23 mouse cellular contexts compared by ENCODE assay signal in the genomic region with DNA sequence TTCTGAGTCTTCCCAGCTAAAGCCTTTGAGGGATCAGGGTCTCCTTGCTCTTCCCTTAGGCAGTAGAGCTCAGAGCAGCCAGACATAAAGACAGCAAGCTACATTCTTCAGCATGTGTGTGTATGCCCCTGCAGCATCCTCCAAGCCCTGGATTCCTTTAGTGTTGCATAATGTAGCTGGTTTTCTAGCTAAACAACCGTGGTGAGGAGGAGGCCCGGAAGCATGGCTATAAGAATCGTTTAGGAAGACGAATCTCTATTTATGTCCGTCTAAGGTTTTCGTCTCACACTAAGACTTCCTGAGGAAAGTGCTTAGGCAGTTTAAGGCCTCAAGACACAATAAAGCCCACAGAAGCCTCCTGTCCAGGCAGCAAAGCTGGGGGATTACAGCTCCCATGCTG.
DNase-seq lines count a peak whose midpoint lies in the region; ATAC-seq and TF ChIP-seq lines count a peak whose summit lies in the region.
"Had no signal": no experiment of that assay in that cellular context is flagged by ENCODE, and none has a peak within 500 bp of the region (broad histone marks: within the 10 kb centered on the region; RNA-seq: fewer than 3 reads in every experiment).

No protein-coding gene starts in this region.

- WGBS in lung, embryonic 14.5 days: 50% methylated on average over 6 of the region's 6 CpGs
- 32% methylated on average over 6 of the region's 6 CpGs for WGBS in midbrain, postnatal 0 days

- H3K4me3 ChIP-seq in lung, embryonic 14.5 days (ENCODE audit: low read depth, low read length): no peak overlapping the region
- H3K4me3 ChIP-seq in midbrain, postnatal 0 days (ENCODE audit: low read depth, low read length): no peak overlapping the region
- H3K4me3 ChIP-seq: embryonic facial prominence, embryonic 13.5 days; heart, embryonic 12.5 days; hindbrain, embryonic 12.5 days; liver, embryonic 15.5 days; neural tube, embryonic 12.5 days; stomach, embryonic 15.5 days had no signal

- no peaks in the 10 kb centered on the region for H3K27me3 ChIP-seq in lung, embryonic 14.5 days (ENCODE audit: insufficient read depth, low read length)
- no peaks in the 10 kb centered on the region for H3K27me3 ChIP-seq in midbrain, postnatal 0 days (ENCODE audit: insufficient read depth, low read length)
- H3K27me3 ChIP-seq: embryonic facial prominence, embryonic 13.5 days; heart, embryonic 12.5 days; hindbrain, embryonic 12.5 days; liver, embryonic 15.5 days; neural tube, embryonic 12.5 days; stomach, embryonic 15.5 days had no signal

- no peaks in the 10 kb centered on the region for H3K9me3 ChIP-seq in lung, embryonic 14.5 days (ENCODE audit: low read depth, low read length)
- no peaks in the 10 kb centered on the region for H3K9me3 ChIP-seq in midbrain, postnatal 0 days (ENCODE audit: low read length)
- H3K9me3 ChIP-seq: embryonic facial prominence, embryonic 13.5 days; heart, embryonic 12.5 days; hindbrain, embryonic 12.5 days; liver, embryonic 15.5 days; neural tube, embryonic 12.5 days; stomach, embryonic 15.5 days had no signal

- H3K4me1 ChIP-seq in lung, embryonic 14.5 days (ENCODE audit: insufficient read depth): no peaks in the 10 kb centered on the region
- no peaks in the 10 kb centered on the region for H3K4me1 ChIP-seq in midbrain, postnatal 0 days (ENCODE audit: insufficient read depth, low read length)
- H3K4me1 ChIP-seq: embryonic facial prominence, embryonic 13.5 days; hindbrain, embryonic 12.5 days; liver, embryonic 15.5 days; neural tube, embryonic 12.5 days; stomach, embryonic 15.5 days had no signal

- TF ChIP-seq CTCF in lung, embryonic 14.5 days (IDR thresholded peaks at IDR 0.05; ENCODE audit: low read depth): no peak
- no peak for TF ChIP-seq CTCF in midbrain, postnatal 0 days (IDR thresholded peaks at IDR 0.05)

- no peak overlapping the region for H3K27ac ChIP-seq in lung, embryonic 14.5 days (ENCODE audit: low read depth)
- peak overlapping the region; percentile 26; the same call in 1 of the 2 replicates for H3K27ac ChIP-seq in midbrain, postnatal 0 days (ENCODE audit: low read depth, low read length)
- H3K27ac ChIP-seq: embryonic facial prominence, embryonic 13.5 days; hindbrain, embryonic 12.5 days; kidney, postnatal 0 days; liver, embryonic 15.5 days; neural tube, embryonic 12.5 days; stomach, embryonic 15.5 days had no signal

- no peak for ATAC-seq in lung, embryonic 14.5 days (ENCODE audit: insufficient read depth)
- no peak for ATAC-seq in midbrain, postnatal 0 days (ENCODE audit: low FRiP score)
- ATAC-seq: forebrain, embryonic 14.5 days; lung, postnatal 0 days had no signal

- H3K36me3 ChIP-seq in lung, embryonic 14.5 days (ENCODE audit: insufficient read depth): no peaks in the 10 kb centered on the region
- no peaks in the 10 kb centered on the region for H3K36me3 ChIP-seq in midbrain, postnatal 0 days (ENCODE audit: insufficient read depth, low read length)
- H3K36me3 ChIP-seq: embryonic facial prominence, embryonic 13.5 days; heart, embryonic 12.5 days; hindbrain, embryonic 12.5 days; liver, embryonic 15.5 days; neural tube, embryonic 12.5 days; stomach, embryonic 15.5 days had no signal

- no peak overlapping the region for H3K4me2 ChIP-seq in lung, embryonic 14.5 days
- no peak overlapping the region for H3K4me2 ChIP-seq in midbrain, postnatal 0 days (ENCODE audit: low read depth, low read length, poor library complexity, severe bottlenecking)
- H3K4me2 ChIP-seq: embryonic facial prominence, embryonic 13.5 days; heart, embryonic 12.5 days; hindbrain, embryonic 12.5 days; liver, embryonic 15.5 days; neural tube, embryonic 12.5 days; stomach, embryonic 15.5 days had no signal

- DNase-seq in lung, embryonic 14.5 days: peak; percentile 6
- no peak for DNase-seq in lung, postnatal 10 days
- peak; percentile 44 for DNase-seq in right cerebral cortex, postnatal 25 days
- no peak for DNase-seq in right cerebral cortex, postnatal 14 days
- no peak for DNase-seq in midbrain, postnatal 0 days (ENCODE audit: low spot score)
- no peak for DNase-seq in gastrocnemius, adult 8-10 months (ENCODE audit: low spot score in 2 of 2)
- DNase-seq in cerebellum, postnatal 36 days: no peak
- DNase-seq: adrenal gland, adult 2 months; cerebellum, adult 9-10 months; gastrocnemius, postnatal 10 days; heart, adult 11 months; heart, postnatal 14 days; kidney, adult 18-20 months; thymus, adult 2 months had no signal

- no peak overlapping the region for H3K9ac ChIP-seq in lung, embryonic 14.5 days
- H3K9ac ChIP-seq in midbrain, postnatal 0 days (replicated peaks; ENCODE audit: low read length, poor library complexity, severe bottlenecking): no peak overlapping the region
- H3K9ac ChIP-seq: embryonic facial prominence, embryonic 13.5 days; heart, embryonic 12.5 days; hindbrain, embryonic 12.5 days; liver, embryonic 15.5 days; neural tube, embryonic 12.5 days; stomach, embryonic 15.5 days had no signal

Comparison
In these comparisons a context has a peak if more than half of its experiments do, and no peak if none do; other contexts are left out.
1. DNase-seq: peak in lung, embryonic 14.5 days (single experiment) and right cerebral cortex, postnatal 25 days (single experiment); none in lung, postnatal 10 days (single experiment), right cerebral cortex, postnatal 14 days (single experiment), midbrain, postnatal 0 days (single experiment), gastrocnemius, adult 8-10 months (0 of 2) and cerebellum, postnatal 36 days (0 of 2).